Mouse (Mus musculus) spleen, adult 2 months (tissue): Measurements from ENCODE around the gene Slc6a20a. TPM values are rescaled to one million over a fixed set of nuclear protein-coding genes. Genes with fewer than 3 reads are reported as not detected.

Experiments
- DNase-seq, 2 experiments: peaks; one replicate each; pipeline versions ENCODE4 v3.0.0 to v3.0.0-alpha.2; 2012 to 2021; ENCODE audit warnings: low spot score in 2 of 2, low read depth in 1 of 2
- H3K27ac ChIP-seq: fragments of 200-500 bp; 2 replicates; pipeline ENCODE4 v1.5.1; 2012; ENCODE audit warnings: low read length, inconsistent platforms; ENCODE audit not compliant: insufficient read depth
- H3K27me3 ChIP-seq: fragments of 200-500 bp; 2 replicates; pipeline ENCODE4 v1.6.1; 2012; ENCODE audit warnings: mild to moderate bottlenecking, moderate library complexity, low read length, inconsistent platforms; ENCODE audit not compliant: control insufficient read depth, insufficient read depth
- H3K36me3 ChIP-seq: fragments of 200-500 bp; 2 replicates; pipeline ENCODE4 v1.6.1; 2012; ENCODE audit warnings: mild to moderate bottlenecking, low read length, inconsistent platforms; ENCODE audit not compliant: control insufficient read depth, insufficient read depth
- H3K4me1 ChIP-seq: fragments of 200-500 bp; 2 replicates; pipeline ENCODE4 v1.6.1; 2011; ENCODE audit warnings: inconsistent platforms; ENCODE audit not compliant: control insufficient read depth, insufficient read depth, insufficient read length
- H3K4me3 ChIP-seq: fragments of 200-500 bp; 2 replicates; pipeline ENCODE4 v1.5.1; 2011; ENCODE audit warnings: mild to moderate bottlenecking, inconsistent platforms; ENCODE audit not compliant: insufficient read depth, insufficient read length; ENCODE audit errors: extremely low read depth
- CTCF ChIP-seq: fragments of 200-500 bp; IDR thresholded peaks from 2 replicates; pipeline ENCODE4 v1.5.1; 2011; ENCODE audit warnings: mild to moderate bottlenecking, inconsistent platforms; ENCODE audit not compliant: insufficient read depth, insufficient read length, insufficient replicate concordance; ENCODE audit errors: extremely low read depth
- POLR2A ChIP-seq: fragments of 200-500 bp; IDR thresholded peaks from 2 replicates; pipeline ENCODE4 v1.6.1; 2011; ENCODE audit warnings: low read depth, low read length, inconsistent platforms
- WGBS: fragments of 180-500 bp; shearing (Covaris S2); methylation state at CpG from one replicate; pipeline ENCODE4 v1.1.7; 2018; 5-methylcytosine and 5-hydroxymethylcytosine counted together
- polyA plus RNA-seq: library from polyadenylated mRNA; depleted of rRNA; stranded (reverse); fragments of >200 nt; gene quantifications from 2 replicates; pipeline ENCODE4 v1.2.3, GENCODE M21; 2012

Slc6a20a gene
- polyA plus RNA-seq, 1 experiment: 5.8 TPM

GRCm38 (mm10) chr9:123636771-123637170, 41.9 kb downstream of the Slc6a20a start:
- WGBS: 81% methylated on average over 5 of the region's 5 CpGs
- H3K27ac ChIP-seq: no peak overlapping the region
- no peak for DNase-seq
- H3K27me3 ChIP-seq: no peaks in the 10 kb centered on the region
- H3K4me1 ChIP-seq: peaks cover 4% of the 10 kb centered on the region; the same call in 1 of the 2 replicates
- H3K36me3 ChIP-seq: no peaks in the 10 kb centered on the region
- TF ChIP-seq CTCF (no peak), POLR2A (no peak)
- H3K4me3 ChIP-seq: no peak overlapping the region

- Histone ChIP-seq H3K4me1 (peaks cover 9% of the 10 kb centered on the region; the same call in 1 of the 2 replicates), H3K4me3 (no peak overlapping the region), H3K27me3 (no peaks in the 10 kb centered on the region), H3K36me3 (no peaks in the 10 kb centered on the region), H3K27ac (no peak overlapping the region)
- DNase-seq: no peak
- TF ChIP-seq POLR2A: no peak
- TF ChIP-seq CTCF: no peak
- 95% methylated on average over 3 of the region's 3 CpGs for WGBS
These were observed 45.7 kb downstream of the Slc6a20a start for GRCm38 (mm10) chr9:123632993-123633392.

GRCm38 (mm10) chr9:123632281-123632680, 46.4 kb downstream of the Slc6a20a start, which contains the start of gene Slc6a20b:
Gene Slc6a20b, minus strand, starts transcription at chr9:123632565.
- no peak within 1 kb of the TSS for H3K27ac ChIP-seq
- DNase-seq: no peak
- H3K4me3 ChIP-seq: no peak within 1 kb of the TSS

DNA sequence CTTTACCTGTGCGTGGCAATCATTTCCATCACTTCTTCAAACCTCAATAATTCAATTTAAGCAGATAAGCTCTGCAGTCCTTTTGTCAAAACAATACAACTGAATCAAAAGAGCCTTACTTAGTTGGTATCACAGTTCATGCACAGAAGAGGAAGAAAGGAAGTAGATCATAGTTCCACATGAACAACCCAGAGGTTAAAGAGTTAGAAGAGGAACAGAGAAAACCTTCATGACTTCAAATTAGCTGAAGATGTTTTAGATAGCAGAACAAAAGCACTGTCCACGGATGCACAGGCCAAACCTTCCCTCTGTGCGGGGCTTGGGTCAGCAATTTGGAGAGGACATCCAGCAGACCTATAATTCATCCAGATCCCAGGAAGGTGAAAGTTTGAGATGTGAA, 47.0 kb downstream of the Slc6a20a start:
- H3K36me3 ChIP-seq: no peaks in the 10 kb centered on the region
- H3K4me3 ChIP-seq: no peak overlapping the region
- no peak overlapping the region for H3K27ac ChIP-seq
- no peaks in the 10 kb centered on the region for H3K27me3 ChIP-seq
- WGBS: 46% methylated on average over 3 of the region's 3 CpGs
- peak in 1 of 2 experiments; percentile 14 for DNase-seq
- TF ChIP-seq POLR2A: no peak
- no peak for TF ChIP-seq CTCF
- peaks cover 9% of the 10 kb centered on the region; the same call in 1 of the 2 replicates for H3K4me1 ChIP-seq

More at GRCm38 (mm10) chr9:123632281-123632680, 46.4 kb downstream of the Slc6a20a start, which contains the start of gene Slc6a20b:
- no peaks in the 10 kb centered on the region for H3K27me3 ChIP-seq
- WGBS: 92% methylated on average over 6 of the region's 6 CpGs
- no peaks in the 10 kb centered on the region for H3K36me3 ChIP-seq
- TF ChIP-seq POLR2A: no peak
- no peak for TF ChIP-seq CTCF
- peaks cover 9% of the 10 kb centered on the region; the same call in 1 of the 2 replicates for H3K4me1 ChIP-seq

- Histone ChIP-seq H3K4me3 (no peak overlapping the region), H3K27ac (no peak overlapping the region), H3K36me3 (no peaks in the 10 kb centered on the region), H3K27me3 (no peaks in the 10 kb centered on the region), H3K4me1 (0 out of 2 replicates have a peak, but pooled peaks cover 1% of the 10 kb centered on the region)
- TF ChIP-seq POLR2A: no peak
- no peak for TF ChIP-seq CTCF
- DNase-seq: no peak
- WGBS: 90% methylated on average over 11 of the region's 11 CpGs
These were observed 52.9 kb downstream of the Slc6a20a start for GRCm38 (mm10) chr9:123625821-123626220.

- no peak overlapping the region for H3K4me3 ChIP-seq
- H3K27ac ChIP-seq: no peak overlapping the region
These were observed 53.9 kb downstream of the Slc6a20a start for GRCm38 (mm10) chr9:123624741-123625140.

DNA sequence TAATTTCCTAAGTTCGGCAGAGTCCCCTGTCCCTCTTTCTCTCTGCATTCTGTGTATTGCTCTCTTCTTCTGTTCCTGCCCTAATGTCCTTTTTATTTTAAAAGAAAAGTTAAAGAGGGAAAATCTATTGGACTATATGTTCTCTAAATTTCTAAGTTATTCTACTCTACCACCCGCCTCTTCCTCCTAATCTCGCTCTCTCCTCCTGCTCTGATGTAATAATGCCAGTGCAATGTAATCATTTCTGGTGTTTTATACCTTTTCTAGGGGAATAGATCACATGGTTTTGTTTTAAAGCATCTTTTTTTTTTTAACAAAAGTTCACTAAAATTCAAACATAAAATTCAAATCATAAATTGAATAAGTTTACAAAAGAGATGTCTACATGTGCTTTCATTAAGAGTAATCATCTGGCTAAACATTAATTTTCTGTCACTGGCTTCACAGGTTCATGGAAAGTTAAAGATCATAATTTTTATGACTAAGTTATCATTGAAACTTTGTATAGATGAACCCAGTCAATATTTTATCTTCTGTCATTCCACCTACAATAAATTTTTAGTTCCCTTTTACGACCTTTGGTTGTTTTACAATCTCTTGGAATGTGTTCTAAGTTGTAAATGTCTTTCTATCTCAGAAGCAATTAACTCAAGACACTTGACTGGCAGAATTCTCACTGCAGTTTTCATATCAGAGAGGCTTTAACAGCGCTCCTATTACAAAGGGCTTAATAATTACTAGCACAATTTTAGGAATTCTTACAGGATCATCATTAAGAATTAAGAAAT, 58.2 kb downstream of the Slc6a20a start:
- TF ChIP-seq POLR2A: no peak
- no peak for TF ChIP-seq CTCF
- Histone ChIP-seq H3K4me3 (no peak overlapping the region), H3K27ac (no peak overlapping the region), H3K4me1 (no peaks in the 10 kb centered on the region), H3K27me3 (no peaks in the 10 kb centered on the region), H3K36me3 (no peaks in the 10 kb centered on the region)
- 86% methylated on average over 5 of the region's 5 CpGs for WGBS
- no peak for DNase-seq

More at GRCm38 (mm10) chr9:123624741-123625140, 53.9 kb downstream of the Slc6a20a start:
- DNase-seq: no peak
- no peak for TF ChIP-seq CTCF
- no peak for TF ChIP-seq POLR2A
- no peaks in the 10 kb centered on the region for H3K4me1 ChIP-seq
- H3K36me3 ChIP-seq: no peaks in the 10 kb centered on the region
- no peaks in the 10 kb centered on the region for H3K27me3 ChIP-seq
- 86% methylated on average over 2 of the region's 2 CpGs for WGBS
